Mouse (Mus musculus) adrenal gland, adult 2 months (tissue): ENCODE measurements around the gene Pipox. TPM values are rescaled to one million over a fixed set of nuclear protein-coding genes. Genes with fewer than 3 reads are reported as not detected.

Source experiments
- DNase-seq: peaks from one replicate; pipeline ENCODE4 v3.0.0; 2021
- polyA plus RNA-seq: library from polyadenylated mRNA; depleted of rRNA; stranded (reverse); fragments of >200 nt; gene quantifications from 2 replicates; pipeline ENCODE4 v1.2.3, GENCODE M21; 2012; rRNA removed
- total RNA-seq, 2 experiments: library from RNA; stranded (reverse); gene quantifications; 2 replicates each; pipeline ENCODE4 v1.2.3; 2021

Gene Pipox
- total and polyA plus RNA-seq, 3 experiments, result 0.35 to 4.3 (median 1.8) TPM

DNA sequence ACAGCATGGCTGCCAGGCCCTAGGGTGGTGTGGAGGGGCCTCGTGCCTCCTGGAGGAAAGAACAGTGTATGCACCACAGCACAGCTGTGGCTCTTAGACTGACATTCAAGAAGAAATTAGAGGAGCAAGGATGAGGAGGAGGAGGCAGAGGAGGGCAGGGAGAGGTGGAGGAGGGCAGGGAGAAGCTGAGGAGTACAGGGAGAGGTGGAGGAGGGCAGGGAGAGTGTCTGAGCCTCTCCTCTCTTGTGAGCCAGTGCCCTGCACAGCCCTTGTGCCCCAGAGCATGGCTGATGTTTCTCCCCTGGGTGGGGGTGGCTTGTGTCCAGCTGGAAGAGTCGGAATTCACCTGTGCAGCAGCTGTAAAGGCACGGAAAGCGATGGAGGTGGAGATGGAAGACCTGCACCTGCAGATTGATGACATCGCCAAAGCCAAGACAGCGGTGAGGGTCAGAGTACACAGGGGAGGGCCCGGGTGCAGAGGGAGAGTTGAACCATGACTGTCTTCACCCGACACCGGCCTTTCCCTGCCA, 46.2 kb downstream of the Pipox start:
- no peak for DNase-seq

GRCm38 (mm10) chr11:77843906-77844200, 50.0 kb downstream of the Pipox start:
- DNase-seq, result no peak

GRCm38 (mm10) chr11:77843068-77843905, 50.6 kb downstream of the Pipox start:
- DNase-seq, result no peak

DNA sequence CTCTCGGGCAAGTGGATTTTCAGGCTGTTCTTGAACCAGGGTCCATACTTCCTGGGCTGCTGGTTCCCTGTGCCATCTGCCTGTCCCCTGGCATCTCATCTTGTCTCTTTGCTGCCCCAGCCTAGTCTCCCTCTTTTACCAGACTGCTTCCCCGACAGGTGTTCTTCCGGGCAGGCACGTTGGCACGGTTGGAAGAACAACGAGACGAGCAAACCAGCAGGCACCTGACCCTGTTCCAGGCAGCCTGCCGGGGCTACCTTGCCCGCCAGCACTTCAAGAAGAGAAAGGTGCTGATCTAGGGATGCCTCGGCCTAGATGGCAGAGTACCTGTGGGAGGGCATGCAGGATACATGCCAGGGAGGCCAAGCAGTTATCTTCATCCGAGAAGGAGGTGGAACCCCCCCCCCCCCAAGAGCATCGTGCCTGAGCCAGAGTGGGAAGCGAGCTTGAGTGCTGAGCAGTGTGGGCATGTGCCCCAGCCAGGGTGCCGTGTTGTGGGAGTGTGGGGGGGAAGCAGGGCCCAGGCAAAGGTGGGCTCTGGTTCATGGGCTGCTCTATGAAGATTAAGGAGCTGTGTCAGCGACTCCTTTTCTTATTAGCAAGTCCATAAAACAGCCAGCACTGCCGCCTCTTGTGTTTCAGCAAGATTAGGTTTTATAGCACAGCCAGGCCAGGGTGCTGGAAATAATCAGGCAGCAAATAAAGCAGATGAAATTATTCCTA, 53.2 kb downstream of the Pipox start:
- no peak for DNase-seq

GRCm38 (mm10) chr11:77837856-77838255, 56.0 kb downstream of the Pipox start:
- DNase-seq, result no peak

- peak; percentile 69 for DNase-seq
Measured at GRCm38 (mm10) chr11:77836751-77837150, 57.1 kb downstream of the Pipox start.

DNA sequence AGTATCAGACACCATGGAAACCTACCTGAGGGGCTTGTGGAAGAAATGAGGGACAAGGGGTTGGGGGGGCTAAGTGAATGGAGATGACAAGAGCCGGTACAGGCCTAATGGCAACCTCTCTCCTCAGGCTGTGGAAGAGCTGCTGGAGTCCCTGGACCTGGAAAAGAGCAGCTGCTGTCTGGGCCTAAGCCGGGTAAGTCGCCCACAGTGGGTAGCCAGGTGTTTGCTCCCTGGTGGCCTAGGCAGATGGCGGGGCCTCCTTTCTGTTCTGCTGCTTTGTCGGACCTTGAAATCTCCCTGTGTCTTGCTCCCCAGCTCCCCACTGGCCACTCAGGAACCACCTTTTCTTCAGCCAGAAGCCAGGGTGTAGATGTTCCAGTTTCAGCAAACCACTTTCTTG, 57.6 kb downstream of the Pipox start:
- DNase-seq, result no peak

DNA sequence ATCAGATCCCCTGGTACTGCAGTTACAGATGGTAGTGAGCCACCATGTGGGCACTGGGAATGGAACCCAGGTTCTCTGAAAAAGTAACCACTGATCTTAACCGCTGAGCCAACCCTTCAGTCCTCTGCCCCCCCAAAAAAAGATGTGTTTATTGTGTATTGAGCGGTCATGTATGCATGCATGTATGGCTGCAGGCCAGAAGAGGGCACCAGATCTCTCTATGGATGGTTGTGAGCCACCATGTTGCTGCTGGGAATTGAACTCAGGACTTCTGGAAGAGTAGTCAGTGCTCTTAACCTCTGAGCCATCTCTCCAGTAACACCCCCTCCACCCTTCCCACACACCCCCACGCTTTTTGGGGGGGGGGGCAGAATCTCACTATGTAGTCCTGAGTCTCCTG, 58.8 kb downstream of the Pipox start:
- no peak for DNase-seq

- DNase-seq, result no peak
Measured at GRCm38 (mm10) chr11:77832541-77832940, 61.4 kb downstream of the Pipox start.

- no peak for DNase-seq
Measured at GRCm38 (mm10) chr11:77830875-77831274, 63.0 kb downstream of the Pipox start.

Other genes with a start within 250 kb of the Pipox start
- gene Nufip2, start 207.9 kb downstream of the Pipox start, total RNA-seq, result 100 to 1,000 TPM in 1 of 2 experiments, 10 to 100 TPM in 1; 63.7 to 111 TPM
- gene Nufip2, start 207.9 kb downstream of the Pipox start, polyA plus RNA-seq, result 21.9 and 25.4 TPM in 2 replicates
- gene Cryba1, start 168.8 kb downstream of the Pipox start, total RNA-seq, result not detected
- gene Cryba1, start 168.8 kb downstream of the Pipox start, polyA plus RNA-seq, result not detected in 2 replicates
- gene Myo18a, start 130.8 kb downstream of the Pipox start, total RNA-seq, result 10 to 100 TPM; 50.4 to 75.6 TPM
- 66.5 and 70.4 TPM in 2 replicates for gene Myo18a, start 130.8 kb downstream of the Pipox start, polyA plus RNA-seq
- not detected for gene Gm10277, start 106.3 kb downstream of the Pipox start, total RNA-seq
- not detected in 2 replicates for gene Gm10277, start 106.3 kb downstream of the Pipox start, polyA plus RNA-seq
- gene Sez6, start 36.7 kb upstream of the Pipox start, total RNA-seq, result 1 to 10 TPM; 2.9 to 4.4 TPM
- gene Sez6, start 36.7 kb upstream of the Pipox start, polyA plus RNA-seq, result 1.5 and 2.0 TPM in 2 replicates
- 10 to 100 TPM; 47.1 to 53.2 TPM for gene Phf12, start 88.7 kb upstream of the Pipox start, total RNA-seq
- 69.1 and 70.3 TPM in 2 replicates for gene Phf12, start 88.7 kb upstream of the Pipox start, polyA plus RNA-seq
- gene Dhrs13, start 138.2 kb upstream of the Pipox start, total RNA-seq, result 10 to 100 TPM in 1 of 2 experiments, 1 to 10 TPM in 1; 8.9 to 17.3 TPM
- gene Dhrs13, start 138.2 kb upstream of the Pipox start, polyA plus RNA-seq, result 20.3 and 26.3 TPM in 2 replicates
- gene Flot2, start 143.8 kb upstream of the Pipox start, total RNA-seq, result 10 to 100 TPM; 85.6 to 88.9 TPM
- 144 and 179 TPM in 2 replicates for gene Flot2, start 143.8 kb upstream of the Pipox start, polyA plus RNA-seq
- 10 to 100 TPM; 30.1 to 35.0 TPM for gene Eral1, start 186.3 kb upstream of the Pipox start, total RNA-seq
- gene Eral1, start 186.3 kb upstream of the Pipox start, polyA plus RNA-seq, result 42.0 and 49.7 TPM in 2 replicates
- 10 to 100 TPM; 19.7 to 24.2 TPM for gene Fam222b, start 200.6 kb upstream of the Pipox start, total RNA-seq
- 38.4 and 41.7 TPM in 2 replicates for gene Fam222b, start 200.6 kb upstream of the Pipox start, polyA plus RNA-seq